In the genomic region with DNA sequence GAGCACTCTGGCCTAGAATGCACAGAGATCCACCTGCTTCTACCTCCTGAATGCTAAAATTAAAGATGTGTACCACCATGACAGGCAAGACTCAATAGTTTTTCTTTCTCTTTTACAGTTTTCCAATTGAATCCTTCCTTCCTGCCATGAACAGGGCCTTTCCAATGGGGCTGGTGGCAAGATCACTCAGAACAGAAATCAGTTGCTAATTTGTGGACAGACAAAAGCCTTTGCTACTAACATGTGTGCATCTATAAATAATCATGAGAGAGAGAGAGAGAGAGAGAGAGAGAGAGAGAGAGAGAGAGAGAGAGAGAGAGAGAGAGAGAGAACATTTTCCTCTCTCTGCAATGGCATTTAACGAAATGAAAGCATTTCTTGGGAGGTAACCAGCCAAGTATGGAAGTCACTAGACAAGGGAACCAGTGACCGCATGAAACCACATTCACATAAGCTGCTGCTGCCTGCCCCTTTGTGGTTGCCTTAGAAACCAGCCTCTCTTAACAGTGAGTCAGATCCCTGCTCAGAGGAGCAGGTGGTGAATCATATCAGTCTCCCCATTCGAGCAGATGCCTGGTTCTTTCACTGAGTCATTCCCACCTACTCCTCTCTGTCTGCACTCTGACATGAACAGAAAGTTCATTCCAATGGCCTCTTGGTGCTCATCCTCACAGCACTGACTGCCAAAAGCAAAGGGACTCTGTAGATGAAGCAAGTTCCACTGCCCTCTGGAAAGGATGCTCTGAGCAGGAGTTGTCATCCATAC, we compare ENCODE assay signal across 8 mouse cellular contexts.
A peak's percentile ranks its signal among the peaks of the same experiment; 100 is the strongest.
DNase-seq lines count a peak whose midpoint lies in the region; ATAC-seq and TF ChIP-seq lines count a peak whose summit lies in the region.

No protein-coding gene starts in this region.

- intact Hi-C loops in heart, postnatal 14 days (cut with DNase I), result no loop called here

- TF ChIP-seq CTCF in brain, embryonic 14.5 days (IDR thresholded peaks at IDR 0.05; ENCODE audit: borderline replicate concordance, extremely low read depth, insufficient read depth, insufficient read length), result no peak

- DNase-seq in MN1 (ENCODE audit: low spot score), result peak; percentile 11
- peak; percentile 94 for DNase-seq in brain, embryonic 14.5 days (ENCODE audit: low read depth)
- DNase-seq in left cerebral cortex, adult 11 months (ENCODE audit: low spot score), result peak; percentile 79
- peak; percentile 66 for DNase-seq in retina, embryonic 14.5 days (ENCODE audit: low spot score)
- DNase-seq in spleen, adult 12 weeks (ENCODE audit: low spot score), result no peak
- DNase-seq in heart, postnatal 14 days, result no peak
- no peak for DNase-seq in spleen, adult 18-20 months

- no peak for TF ChIP-seq POLR2A in brain, embryonic 14.5 days (IDR thresholded peaks at IDR 0.05; ENCODE audit: borderline replicate concordance, extremely low read depth, insufficient read depth, insufficient read length, poor library complexity, severe bottlenecking)

- peak; percentile 94 for ATAC-seq in frontal cortex, adult (ENCODE audit: low TSS enrichment)

Comparison
In these comparisons a context has a peak if more than half of its experiments do, and no peak if none do; other contexts are left out.
1. DNase-seq: peak in MN1 (single experiment), brain, embryonic 14.5 days (single experiment), left cerebral cortex, adult 11 months (single experiment) and retina, embryonic 14.5 days (single experiment); none in spleen, adult 12 weeks (single experiment), heart, postnatal 14 days (0 of 2) and spleen, adult 18-20 months (0 of 2).